Mouse (Mus musculus): ENCODE results near the gene Ivd.

- TF ChIP-seq POLR2A (IDR thresholded peaks at IDR 0.05; ENCODE audit: extremely low read depth, insufficient read depth, low read length) (no peak), CTCF (IDR thresholded peaks at IDR 0.05; ENCODE audit: extremely low read depth, insufficient read depth, low read length) (no peak)
These were observed 37.4 kb upstream of the Ivd start for GRCm38 (mm10) chr2:118824396-118824795.
